Mouse (Mus musculus) olfactory bulb, adult 2 months (tissue): ENCODE data around the gene Mmaa.

Experiments
- CTCF ChIP-seq: fragments of 200-500 bp; IDR thresholded peaks from 2 replicates; pipeline ENCODE4 v1.5.1; 2012; ENCODE audit warnings: low read depth, mild to moderate bottlenecking, low read length, moderate library complexity; ENCODE audit not compliant: insufficient read depth
- POLR2A ChIP-seq: fragments of 200-500 bp; IDR thresholded peaks from 2 replicates; pipeline ENCODE4 v1.6.1; 2012; ENCODE audit warnings: mild to moderate bottlenecking, low read depth, low read length, moderate library complexity; ENCODE audit not compliant: insufficient read depth

- TF ChIP-seq POLR2A (no peak), CTCF (no peak)
Observed at GRCm38 (mm10) chr8:79256076-79256705, 38.5 kb downstream of the Mmaa start.
